ENCODE assay signal across 9 mouse cellular contexts in the genomic region with DNA sequence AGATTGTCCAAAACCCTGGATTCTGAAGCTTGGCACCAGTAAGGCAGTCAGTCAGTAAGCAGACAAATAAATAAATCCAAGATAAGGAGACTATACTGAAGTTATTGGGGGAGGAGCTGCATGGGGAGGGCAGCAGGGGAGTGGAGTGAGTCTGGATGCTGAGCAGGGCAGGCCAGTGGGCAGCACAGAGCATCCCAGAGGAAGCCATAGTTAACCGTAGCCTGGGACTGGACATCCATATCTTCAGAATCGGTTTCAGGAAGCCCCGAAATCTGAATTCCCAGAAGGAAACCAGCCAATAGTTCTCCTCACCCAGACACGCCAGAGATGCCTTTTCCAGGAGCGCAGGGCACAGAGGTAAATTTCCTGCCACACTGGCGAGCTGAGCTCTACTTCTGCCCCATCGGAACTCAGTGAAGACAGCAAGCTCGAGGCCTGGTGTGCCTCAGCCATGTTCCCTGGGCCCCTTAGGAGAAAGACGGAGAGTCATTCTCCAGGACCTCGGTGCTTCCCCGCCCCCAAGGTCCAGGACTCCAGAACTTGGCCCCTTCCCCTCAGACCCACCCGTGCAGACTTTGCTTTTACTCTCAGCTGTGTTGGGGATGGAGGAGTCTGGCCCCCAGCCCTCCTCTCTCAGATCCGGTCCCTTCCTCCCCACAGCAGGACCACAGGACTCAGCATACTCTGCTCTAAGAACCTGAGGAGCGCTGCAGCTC. TPM values are rescaled to one million over a fixed set of nuclear protein-coding genes. Genes with fewer than 3 reads are reported as not detected.
DNase-seq lines count a peak whose midpoint lies in the region; ATAC-seq and TF ChIP-seq lines count a peak whose summit lies in the region.
"Had no signal": no experiment of that assay in that cellular context is flagged by ENCODE, and none has a peak within 500 bp of the region (broad histone marks: within the 10 kb centered on the region; RNA-seq: fewer than 3 reads in every experiment).

No protein-coding gene starts in this region.

- intact Hi-C loops in heart, adult 2 months (cut with DNase I) = no loop called here
- intact Hi-C loops in heart, postnatal 10 days (cut with DNase I) = no loop called here
- intact Hi-C loops in gastrocnemius, postnatal 36 days (cut with DNase I) = no loop called here

- peak overlapping the region; percentile 21 for H3K4me3 ChIP-seq in heart, adult 2 months
- peak overlapping the region; percentile 25; the same call in 1 of the 2 replicates for H3K4me3 ChIP-seq in G1E (ENCODE audit: low read depth, low read length)
- peak overlapping the region; percentile 61 for H3K4me3 ChIP-seq in hindbrain, embryonic 10.5 days
- H3K4me3 ChIP-seq in midbrain, embryonic 11.5 days (ENCODE audit: low read depth, low read length) = peak overlapping the region; percentile 47

- no peaks in the 10 kb centered on the region for H3K79me2 ChIP-seq in heart, adult 2 months (replicated peaks; ENCODE audit: control insufficient read depth, insufficient read depth, low read length)

- H3K27ac ChIP-seq in heart, adult 2 months = no peak overlapping the region
- H3K27ac ChIP-seq in hindbrain, embryonic 10.5 days = peak overlapping the region; percentile 91
- peak overlapping the region; percentile 87 for H3K27ac ChIP-seq in midbrain, embryonic 11.5 days (ENCODE audit: low read depth, low read length)

- no peaks in the 10 kb centered on the region for H3K9me3 ChIP-seq in G1E (replicated peaks)
- H3K9me3 ChIP-seq in hindbrain, embryonic 10.5 days = no peaks in the 10 kb centered on the region
- no peaks in the 10 kb centered on the region for H3K9me3 ChIP-seq in midbrain, embryonic 11.5 days (ENCODE audit: control insufficient read depth, low read length)

- no peak for TF ChIP-seq POLR2A in heart, adult 2 months (IDR thresholded peaks at IDR 0.05; ENCODE audit: insufficient read depth, low read depth, low read length)

- no peak for DNase-seq in heart, adult 2 months
- DNase-seq in heart, postnatal 10 days = no peak
- DNase-seq in G1E (ENCODE audit: low spot score) = no peak
- peak; percentile 25 for DNase-seq in hindbrain, embryonic 10.5 days (ENCODE audit: low spot score)
- DNase-seq in midbrain, embryonic 11.5 days (ENCODE audit: low spot score, missing footprints) = peak; percentile 87
- DNase-seq in thymus, postnatal 25 days = no peak
- DNase-seq in gastrocnemius, postnatal 36 days = no peak
- DNase-seq in frontal cortex, postnatal 36 days (ENCODE audit: low spot score in 2 of 2) = no peak

- peak overlapping the region; percentile 81 for H3K4me2 ChIP-seq in midbrain, embryonic 11.5 days

- no peaks in the 10 kb centered on the region for H3K36me3 ChIP-seq in heart, adult 2 months (ENCODE audit: control insufficient read depth, insufficient read depth, low read length)
- peaks cover 37% of the 10 kb centered on the region for H3K36me3 ChIP-seq in G1E (replicated peaks)
- peaks cover 36% of the 10 kb centered on the region for H3K36me3 ChIP-seq in hindbrain, embryonic 10.5 days
- H3K36me3 ChIP-seq in midbrain, embryonic 11.5 days (ENCODE audit: control insufficient read depth, insufficient read depth, low read length) = peaks cover 29% of the 10 kb centered on the region

- H3K9ac ChIP-seq in heart, adult 2 months (ENCODE audit: low read depth, low read length) = peak overlapping the region; percentile 16; the same call in 1 of the 2 replicates
- peak overlapping the region; percentile 73 for H3K9ac ChIP-seq in midbrain, embryonic 11.5 days (ENCODE audit: low read length)

- peaks cover 3% of the 10 kb centered on the region; the same call in 1 of the 2 replicates for H3K4me1 ChIP-seq in heart, adult 2 months (ENCODE audit: control insufficient read depth, insufficient read depth, low read length)
- H3K4me1 ChIP-seq in G1E (ENCODE audit: insufficient read depth, low read depth, low read length) = peaks cover 54% of the 10 kb centered on the region
- H3K4me1 ChIP-seq in hindbrain, embryonic 10.5 days (replicated peaks) = peaks cover 52% of the 10 kb centered on the region
- H3K4me1 ChIP-seq in midbrain, embryonic 11.5 days (ENCODE audit: control insufficient read depth, insufficient read depth, low read length) = peaks cover 23% of the 10 kb centered on the region

- no peak for TF ChIP-seq EP300 in heart, adult 2 months (IDR thresholded peaks at IDR 0.05; ENCODE audit: insufficient read depth, low read depth, low read length)

- 44% methylated on average over 14 of the region's 14 CpGs for WGBS in heart, adult 2 months
- 41% methylated on average over 14 of the region's 14 CpGs for WGBS in hindbrain, embryonic 10.5 days
- WGBS in midbrain, embryonic 11.5 days = 35% methylated on average over 14 of the region's 14 CpGs

- no peak for TF ChIP-seq CTCF in heart, adult 2 months (IDR thresholded peaks at IDR 0.05)
- no peak for TF ChIP-seq CTCF in G1E (IDR thresholded peaks at IDR 0.05; ENCODE audit: low read depth, low read length)

- no peaks in the 10 kb centered on the region for H3K27me3 ChIP-seq in heart, adult 2 months (ENCODE audit: control insufficient read depth, insufficient read depth, low read length)
- peaks cover 30% of the 10 kb centered on the region for H3K27me3 ChIP-seq in G1E (ENCODE audit: insufficient read depth, low read length)
- no peaks in the 10 kb centered on the region for H3K27me3 ChIP-seq in hindbrain, embryonic 10.5 days (ENCODE audit: insufficient read depth, poor library complexity, severe bottlenecking)
- H3K27me3 ChIP-seq in midbrain, embryonic 11.5 days (ENCODE audit: control insufficient read depth, insufficient read depth, low read length) = no peaks in the 10 kb centered on the region

- ATAC-seq in G1E (ENCODE audit: extremely low read depth, insufficient number of reproducible peaks, low FRiP score, poor library complexity, severe bottlenecking) = no peak
- ATAC-seq in midbrain, embryonic 11.5 days (ENCODE audit: low FRiP score) = no peak

RNA-seq across cellular contexts. Expression of gene Cpt1c, which starts 1.1 kb away (rescaled TPM):
- total RNA-seq in heart, adult 2 months (2021) = 1 to 10 TPM; 1.5 to 2.1 TPM
- 8.4 and 9.7 TPM in 2 replicates for polyA plus RNA-seq in heart, adult 2 months (2012; rRNA removed)
- 1 to 10 TPM; 4.1 to 6.2 TPM for total RNA-seq in heart, postnatal 10 days (2021)
- total RNA-seq in G1E (2014; fragmentation: Nextera tagmentation) = 0.53 and 2.4 TPM in 2 replicates
- 0.11 and 0.23 TPM in 2 replicates for total RNA-seq in G1E (2017)
- polyA plus RNA-seq in G1E (2012) = 0.28 and 0.33 TPM in 2 replicates
- 22.4 and 26.8 TPM in 2 replicates for polyA plus RNA-seq in hindbrain, embryonic 10.5 days (2016; fragmentation: Nextera tagmentation; extraction: Ambion mirVana)
- 20.8 and 21.8 TPM in 2 replicates for polyA plus RNA-seq in midbrain, embryonic 11.5 days (2014; fragmentation: Nextera tagmentation; extraction: Ambion mirVana)
- total RNA-seq in gastrocnemius, postnatal 36 days (2021) = 1 to 10 TPM; 1.2 to 1.8 TPM

RNA-seq across cellular contexts. Expression of gene Prmt1, which starts 12.8 kb away (rescaled TPM):
- 10 to 100 TPM; 85.4 to 98.0 TPM for total RNA-seq in heart, adult 2 months (2021)
- 96.7 and 139 TPM in 2 replicates for polyA plus RNA-seq in heart, adult 2 months (2012; rRNA removed)
- 100 to 1,000 TPM; 198 to 216 TPM for total RNA-seq in heart, postnatal 10 days (2021)
- total RNA-seq in G1E (2014; fragmentation: Nextera tagmentation) (165 and 169 TPM in 2 replicates), G1E (2017) (97.2 and 113 TPM in 2 replicates)
- 89.5 and 105 TPM in 2 replicates for polyA plus RNA-seq in G1E (2012)
- 843 and 861 TPM in 2 replicates for polyA plus RNA-seq in hindbrain, embryonic 10.5 days (2016; fragmentation: Nextera tagmentation; extraction: Ambion mirVana)
- polyA plus RNA-seq in midbrain, embryonic 11.5 days (2014; fragmentation: Nextera tagmentation; extraction: Ambion mirVana) = 276 and 281 TPM in 2 replicates
- total RNA-seq in gastrocnemius, postnatal 36 days (2021) = 100 to 1,000 TPM; 105 to 123 TPM

RNA-seq across cellular contexts. Expression of gene Irf3, which starts 23.9 kb away (rescaled TPM):
- total RNA-seq in heart, adult 2 months (2021) = 10 to 100 TPM; 24.4 to 26.0 TPM
- polyA plus RNA-seq in heart, adult 2 months (2012; rRNA removed) = 55.6 and 62.6 TPM in 2 replicates
- 10 to 100 TPM; 34.1 to 47.9 TPM for total RNA-seq in heart, postnatal 10 days (2021)
- 129 and 135 TPM in 2 replicates for total RNA-seq in G1E (2014; fragmentation: Nextera tagmentation)
- total RNA-seq in G1E (2017) = 107 and 135 TPM in 2 replicates
- polyA plus RNA-seq in G1E (2012) = 65.6 and 87.1 TPM in 2 replicates
- 76.7 and 78.1 TPM in 2 replicates for polyA plus RNA-seq in hindbrain, embryonic 10.5 days (2016; fragmentation: Nextera tagmentation; extraction: Ambion mirVana)
- 55.6 and 65.9 TPM in 2 replicates for polyA plus RNA-seq in midbrain, embryonic 11.5 days (2014; fragmentation: Nextera tagmentation; extraction: Ambion mirVana)
- total RNA-seq in gastrocnemius, postnatal 36 days (2021) = 10 to 100 TPM; 18.3 to 20.3 TPM

RNA-seq across cellular contexts. Expression of gene Bcl2l12, which starts 24.9 kb away (rescaled TPM):
- total RNA-seq in heart, adult 2 months (2021) = 10 to 100 TPM in 1 of 2 experiments, 1 to 10 TPM in 1; 9.5 to 11.5 TPM
- 16.8 and 19.2 TPM in 2 replicates for polyA plus RNA-seq in heart, adult 2 months (2012; rRNA removed)
- total RNA-seq in heart, postnatal 10 days (2021) = 10 to 100 TPM; 14.5 to 15.9 TPM
- 11.1 and 13.9 TPM in 2 replicates for total RNA-seq in G1E (2014; fragmentation: Nextera tagmentation)
- 15.6 and 20.4 TPM in 2 replicates for total RNA-seq in G1E (2017)
- 65.9 and 74.6 TPM in 2 replicates for polyA plus RNA-seq in G1E (2012)
- polyA plus RNA-seq in hindbrain, embryonic 10.5 days (2016; fragmentation: Nextera tagmentation; extraction: Ambion mirVana) = 69.6 and 73.9 TPM in 2 replicates
- polyA plus RNA-seq in midbrain, embryonic 11.5 days (2014; fragmentation: Nextera tagmentation; extraction: Ambion mirVana) = 56.0 and 62.2 TPM in 2 replicates
- total RNA-seq in gastrocnemius, postnatal 36 days (2021) = 1 to 10 TPM; 8.0 to 8.9 TPM

RNA-seq across cellular contexts. Expression of gene Tsks, which starts 30.6 kb away (rescaled TPM):
- not detected for total RNA-seq in heart, adult 2 months (2021)
- 0.26 and 1.5 TPM in 2 replicates for polyA plus RNA-seq in heart, adult 2 months (2012; rRNA removed)
- total RNA-seq in heart, postnatal 10 days (2021) = not detected
- total RNA-seq in G1E (2014; fragmentation: Nextera tagmentation) (not detected in 2 replicates), G1E (2017) (not detected in 2 replicates)
- 0.29 and 0.44 TPM in 2 replicates for polyA plus RNA-seq in G1E (2012)
- polyA plus RNA-seq in hindbrain, embryonic 10.5 days (2016; fragmentation: Nextera tagmentation; extraction: Ambion mirVana) = 0.08 TPM in 1 of 2 replicates, not detected in the other
- polyA plus RNA-seq in midbrain, embryonic 11.5 days (2014; fragmentation: Nextera tagmentation; extraction: Ambion mirVana) = 0.07 TPM in 1 of 2 replicates, not detected in the other
- total RNA-seq in gastrocnemius, postnatal 36 days (2021) = not detected
- total RNA-seq: left cerebral cortex, postnatal 4 days had no signal

Comparison
In these comparisons a context has a peak if more than half of its experiments do, and no peak if none do; other contexts are left out.
1. DNase-seq: peak in hindbrain, embryonic 10.5 days (single experiment) and midbrain, embryonic 11.5 days (single experiment); none in heart, adult 2 months (0 of 2), heart, postnatal 10 days (0 of 2), G1E (single experiment), thymus, postnatal 25 days (single experiment), gastrocnemius, postnatal 36 days (0 of 2) and frontal cortex, postnatal 36 days (0 of 2).
2. Peak in every context shown above with its lines, with median percentiles within 50 percentile points of each other: H3K4me3 ChIP-seq.